Mouse (Mus musculus): ENCODE results near the gene Nkiras1.
"Not testable (repeated sequence)": the region's sequence is repeated elsewhere in the genome, so short reads cannot be mapped to it uniquely, and the experiment has no call there.

Gene Nkiras1

GRCm38 (mm10) chr14:18270529-18271441, at the start of gene Nkiras1, which contains the start of gene Rpl15:
Nkiras1 (plus strand) TSS chr14:18271136.
Rpl15 (minus strand) TSS chr14:18271391.
- peak; percentile 99 for DNase-seq (ENCODE audit: low read depth, low spot score)

- DNase-seq (ENCODE audit: low read depth, low spot score) = no peak
Measured at GRCm38 (mm10) chr14:18221977-18222376, 49.0 kb upstream of the Nkiras1 start.

- not testable (repeated sequence) for DNase-seq (ENCODE audit: low read depth, low spot score)
Measured at GRCm38 (mm10) chr14:18225431-18225830, 45.5 kb upstream of the Nkiras1 start.

- DNase-seq (ENCODE audit: low read depth, low spot score) = not testable (repeated sequence)
Measured at GRCm38 (mm10) chr14:18226181-18226580, 44.8 kb upstream of the Nkiras1 start.

- not testable (repeated sequence) for DNase-seq (ENCODE audit: low read depth, low spot score)
Measured at GRCm38 (mm10) chr14:18229751-18230150, 41.2 kb upstream of the Nkiras1 start.

- not testable (repeated sequence) for DNase-seq (ENCODE audit: low read depth, low spot score)
Measured at GRCm38 (mm10) chr14:18231866-18232265, 39.1 kb upstream of the Nkiras1 start.

- no peak for DNase-seq (ENCODE audit: low read depth, low spot score)
Measured at GRCm38 (mm10) chr14:18233076-18233475, 37.9 kb upstream of the Nkiras1 start.

GRCm38 (mm10) chr14:18233981-18234960, 36.7 kb upstream of the Nkiras1 start:
- no peak for DNase-seq (ENCODE audit: low read depth, low spot score)

GRCm38 (mm10) chr14:18236496-18237235, 34.3 kb upstream of the Nkiras1 start:
- DNase-seq (ENCODE audit: low read depth, low spot score) = not testable (repeated sequence)

GRCm38 (mm10) chr14:18237381-18237780, 33.6 kb upstream of the Nkiras1 start:
- no peak for DNase-seq (ENCODE audit: low read depth, low spot score)

GRCm38 (mm10) chr14:18238131-18238749, 32.7 kb upstream of the Nkiras1 start:
- DNase-seq (ENCODE audit: low read depth, low spot score) = peak; percentile 95

GRCm38 (mm10) chr14:18238750-18239731, 31.9 kb upstream of the Nkiras1 start, which contains the start of gene Nr1d2:
Nr1d2 (minus strand) TSS chr14:18239127.
- DNase-seq (ENCODE audit: low read depth, low spot score) = peak; percentile 100

- no peak for DNase-seq (ENCODE audit: low read depth, low spot score)
Measured at GRCm38 (mm10) chr14:18240132-18240531, 30.8 kb upstream of the Nkiras1 start.

- no peak for DNase-seq (ENCODE audit: low read depth, low spot score)
Measured at GRCm38 (mm10) chr14:18241786-18242185, 29.1 kb upstream of the Nkiras1 start.

- no peak for DNase-seq (ENCODE audit: low read depth, low spot score)
Measured at GRCm38 (mm10) chr14:18242638-18243130, 28.3 kb upstream of the Nkiras1 start.

- peak; percentile 54 for DNase-seq (ENCODE audit: low read depth, low spot score)
Measured at GRCm38 (mm10) chr14:18261203-18261602, 9.7 kb upstream of the Nkiras1 start.

- no peak for DNase-seq (ENCODE audit: low read depth, low spot score)
Measured at GRCm38 (mm10) chr14:18263427-18263826, 7.5 kb upstream of the Nkiras1 start.

- DNase-seq (ENCODE audit: low read depth, low spot score) = peak; percentile 55
Measured at GRCm38 (mm10) chr14:18269947-18270528, 898 bp upstream of the Nkiras1 start.

- DNase-seq (ENCODE audit: low read depth, low spot score) = no peak
Measured at GRCm38 (mm10) chr14:18271666-18272065, 730 bp downstream of the Nkiras1 start.

Measured in R1 (cell line).